Mouse (Mus musculus): ENCODE data around the gene Sox15.

The Sox15 gene

DNA sequence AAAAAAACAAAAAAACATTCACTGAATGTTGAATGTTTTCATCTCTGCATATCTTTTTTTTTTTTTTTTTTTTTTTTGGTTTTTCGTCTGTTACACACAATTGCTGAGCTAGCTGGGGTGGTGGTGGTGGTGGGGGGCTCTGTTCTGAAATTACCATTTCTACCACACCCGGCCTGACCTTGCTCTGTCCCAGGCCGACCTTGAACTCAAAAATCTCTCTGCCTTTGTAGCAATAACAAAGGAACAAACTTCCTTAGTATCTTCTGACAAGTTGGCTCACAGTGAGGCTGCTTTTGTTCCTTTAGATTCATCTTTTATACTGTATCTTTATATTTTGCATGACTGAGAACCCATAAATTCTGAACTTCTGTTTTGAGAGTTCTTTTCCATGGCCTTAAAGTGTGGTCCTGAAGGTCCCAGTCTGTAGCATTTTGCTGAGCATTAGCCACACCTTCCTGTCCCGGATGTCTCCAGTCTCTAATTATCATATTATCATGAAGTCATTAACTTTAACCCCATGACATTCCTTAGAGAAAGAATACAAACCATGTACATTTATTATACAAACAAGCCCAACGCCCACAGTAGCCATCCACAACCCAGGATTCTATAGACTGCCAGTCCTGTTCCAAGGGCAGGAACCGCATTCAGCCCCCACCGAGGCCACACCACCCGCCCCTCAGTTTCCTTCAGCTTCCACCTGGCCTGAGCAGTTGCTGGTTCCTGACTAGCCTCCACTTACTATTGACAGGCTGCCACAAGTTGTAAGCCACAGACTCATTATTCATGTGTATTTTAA is 48.9 kb downstream of the Sox15 start:
- DNase-seq: no peak

DNA sequence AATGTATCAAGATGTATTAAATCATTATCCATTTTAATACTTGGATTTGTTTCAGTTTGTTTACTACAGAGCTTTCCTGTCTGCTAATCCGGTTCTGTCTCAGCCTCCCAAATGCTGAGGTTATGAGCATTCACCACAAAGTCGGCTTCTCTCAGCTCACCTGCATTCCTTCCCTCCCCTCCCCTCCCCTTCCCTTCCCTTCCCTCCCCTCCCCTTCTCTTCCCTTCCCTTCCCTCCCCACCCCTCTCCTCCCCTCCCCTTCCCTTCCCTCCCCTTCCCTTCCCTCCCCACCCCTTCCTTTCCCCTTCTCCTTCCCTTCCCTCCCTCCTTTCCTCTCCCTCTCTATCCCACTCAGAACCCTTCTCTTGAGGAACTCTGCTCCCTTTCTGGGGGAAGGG is 49.5 kb downstream of the Sox15 start:
- DNase-seq: no peak
